Mouse (Mus musculus) liver, embryonic 16.5 days (tissue): ENCODE measurements around the gene Dclk1. TPM values are rescaled to one million over a fixed set of nuclear protein-coding genes. Genes with fewer than 3 reads are reported as not detected.
"Not testable (repeated sequence)": the region's sequence is repeated elsewhere in the genome, so short reads cannot be mapped to it uniquely, and the experiment has no call there.

Experiments
- ATAC-seq: fragments of 200-750 bp; cut with Nextera tagmentation; 2 replicates; pipeline ENCODE4 v1.8.0; 2017; ENCODE audit warnings: low read depth, mild to moderate bottlenecking, moderate number of reproducible peaks, moderate library complexity
- H3K27ac ChIP-seq: fragments of 300-500 bp; sonication (generic); 2 replicates; pipeline ENCODE4 v1.5.1; 2014; ENCODE audit warnings: mild to moderate bottlenecking, low read length
- H3K27me3 ChIP-seq: fragments of 300-500 bp; sonication (generic); 2 replicates; pipeline ENCODE4 v1.6.1; 2014; ENCODE audit warnings: low read depth, low read length, mixed read lengths; ENCODE audit not compliant: control insufficient read depth, insufficient read depth
- H3K36me3 ChIP-seq: fragments of 300-500 bp; sonication (generic); 2 replicates; pipeline ENCODE4 v1.6.1; 2014; ENCODE audit warnings: mild to moderate bottlenecking; ENCODE audit not compliant: control insufficient read depth, insufficient read depth
- H3K4me1 ChIP-seq: fragments of 300-500 bp; sonication (generic); 2 replicates; pipeline ENCODE4 v1.6.1; 2014; ENCODE audit warnings: low read depth, low read length, mixed read lengths; ENCODE audit not compliant: control insufficient read depth
- H3K4me2 ChIP-seq: fragments of 300-500 bp; sonication (generic); 2 replicates; pipeline ENCODE4 v1.6.1; 2014; ENCODE audit warnings: low read depth, low read length, mixed read lengths
- H3K4me3 ChIP-seq: fragments of 300-500 bp; sonication (generic); 2 replicates; pipeline ENCODE4 v1.5.1; 2014; ENCODE audit warnings: low read depth, mild to moderate bottlenecking, low read length
- H3K9ac ChIP-seq: fragments of 300-500 bp; sonication (generic); 2 replicates; pipeline ENCODE4 v1.6.1; 2014; ENCODE audit warnings: low read depth, low read length
- H3K9me3 ChIP-seq: fragments of 300-500 bp; sonication (generic); replicated peaks from 2 replicates; pipeline ENCODE4 v1.6.1; 2016; ENCODE audit warnings: low read length; ENCODE audit not compliant: control insufficient read depth
- WGBS: fragments of 180-500 bp; shearing (Covaris S2); extraction: QIAGEN DNeasy Blood & Tissue Kit; methylation state at CpG from one replicate; pipeline ENCODE4 v1.1.7; 2014; ENCODE audit not compliant: insufficient replicate concordance; 5-methylcytosine and 5-hydroxymethylcytosine counted together
- polyA plus RNA-seq: library from polyadenylated mRNA; unstranded; fragments of >200 nt; fragmentation: Nextera tagmentation; extraction: Ambion mirVana; gene quantifications from 2 replicates; pipeline ENCODE4 v1.2.1, GENCODE M21; 2015

Dclk1 gene
- polyA plus RNA-seq = 0.60 and 0.79 TPM in 2 replicates

DNA sequence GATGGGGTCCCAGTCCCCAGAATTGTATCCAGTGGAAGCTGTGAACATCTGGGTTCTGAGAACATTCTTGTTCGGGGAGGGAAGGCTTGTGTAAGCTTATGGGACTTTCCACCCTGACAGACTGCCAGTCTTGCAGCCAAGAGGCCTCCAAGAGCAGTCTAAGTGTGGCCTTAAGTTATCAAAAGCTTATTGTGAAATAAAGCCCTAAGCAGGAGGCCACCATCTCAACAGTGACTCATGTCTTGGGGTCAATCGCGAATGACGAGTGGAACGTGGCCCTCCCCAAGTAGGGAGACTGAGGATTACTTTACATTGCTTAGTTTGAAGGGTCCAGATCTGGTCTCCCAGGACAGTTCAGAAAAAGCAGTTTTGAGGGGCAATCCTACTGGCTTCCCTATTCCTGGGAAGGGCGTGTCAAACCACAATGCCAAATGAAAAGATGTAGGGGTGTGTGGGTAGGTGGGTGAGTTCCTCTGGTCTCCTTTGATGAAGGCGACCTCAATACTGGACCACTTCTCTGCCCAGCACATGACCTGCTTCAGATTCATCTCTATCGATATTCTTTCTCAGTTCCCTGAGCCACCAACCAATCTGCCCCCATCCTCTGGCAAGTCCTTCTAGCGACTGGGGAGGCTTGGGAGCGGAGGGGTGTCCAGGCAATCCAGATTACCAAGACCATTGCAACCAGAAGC, at the start of gene Dclk1:
TSS of gene Dclk1 (plus strand) at position 635 of the 692 bp plus-strand sequence.
- 26% methylated on average over 10 of the region's 10 CpGs for WGBS
- Histone ChIP-seq H3K4me1 (no peaks in the 10 kb centered on the region), H3K27ac (no peak within 1 kb of the TSS), H3K36me3 (no peaks in the 10 kb centered on the region), H3K27me3 (peaks cover 17% of the 10 kb centered on the region), H3K4me3 (peak within 1 kb of the TSS; percentile 21; the same call in 1 of the 2 replicates), H3K9me3 (no peaks in the 10 kb centered on the region), H3K9ac (no peak within 1 kb of the TSS), H3K4me2 (peak within 1 kb of the TSS; percentile 20; the same call in 1 of the 2 replicates)
- ATAC-seq = no peak

DNA sequence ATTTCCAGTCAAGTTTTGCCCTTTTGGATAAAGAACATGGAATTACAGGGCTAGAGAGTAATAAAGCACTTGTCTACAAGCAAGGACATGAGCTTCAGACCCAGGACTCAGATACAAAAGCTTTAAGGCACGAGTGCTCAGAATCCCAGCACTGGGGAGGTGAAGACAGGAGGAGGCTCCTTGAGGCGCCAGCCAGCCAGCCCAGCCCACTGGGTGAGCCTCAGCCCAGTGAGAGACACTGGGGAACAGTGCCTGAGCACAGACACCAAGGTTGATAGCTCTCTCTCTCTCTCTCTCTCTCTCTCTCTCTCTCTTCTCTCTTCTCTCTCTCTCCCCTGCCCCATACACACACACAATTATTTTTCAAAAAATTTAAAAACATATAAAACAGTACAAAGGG, 48.8 kb upstream of the Dclk1 start:
- Histone ChIP-seq H3K27ac (no peak overlapping the region), H3K4me3 (no peak overlapping the region), H3K27me3 (no peaks in the 10 kb centered on the region), H3K9ac (no peak overlapping the region), H3K9me3 (no peaks in the 10 kb centered on the region), H3K36me3 (no peaks in the 10 kb centered on the region), H3K4me1 (no peaks in the 10 kb centered on the region), H3K4me2 (no peak overlapping the region)
- WGBS = 27% methylated on average over 2 of the region's 2 CpGs
- ATAC-seq = no peak

DNA sequence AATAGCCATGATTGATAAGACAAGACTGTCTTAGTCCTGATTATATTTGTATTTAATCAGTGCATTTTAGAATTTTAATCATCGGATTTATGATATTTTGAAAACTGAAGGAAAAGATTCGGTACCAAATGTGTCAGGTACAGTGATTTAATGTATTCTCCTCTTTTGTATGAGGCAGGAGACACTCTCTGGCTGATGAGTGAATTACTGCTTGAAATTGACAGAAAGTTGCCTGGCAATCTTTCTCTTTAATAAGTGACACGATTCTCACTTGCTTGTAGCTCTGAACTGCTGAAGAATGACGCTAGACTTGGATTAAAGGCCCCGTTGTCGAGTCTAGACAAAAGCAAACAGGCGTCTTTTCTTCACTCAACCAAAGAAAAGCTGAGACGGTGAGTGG, 47.4 kb upstream of the Dclk1 start:
- Histone ChIP-seq H3K9me3 (no peaks in the 10 kb centered on the region), H3K9ac (no peak overlapping the region), H3K27me3 (no peaks in the 10 kb centered on the region), H3K27ac (no peak overlapping the region), H3K4me2 (no peak overlapping the region), H3K4me1 (no peaks in the 10 kb centered on the region), H3K36me3 (no peaks in the 10 kb centered on the region), H3K4me3 (no peak overlapping the region)
- WGBS = 63% methylated on average over 8 of the region's 8 CpGs
- ATAC-seq = no peak

DNA sequence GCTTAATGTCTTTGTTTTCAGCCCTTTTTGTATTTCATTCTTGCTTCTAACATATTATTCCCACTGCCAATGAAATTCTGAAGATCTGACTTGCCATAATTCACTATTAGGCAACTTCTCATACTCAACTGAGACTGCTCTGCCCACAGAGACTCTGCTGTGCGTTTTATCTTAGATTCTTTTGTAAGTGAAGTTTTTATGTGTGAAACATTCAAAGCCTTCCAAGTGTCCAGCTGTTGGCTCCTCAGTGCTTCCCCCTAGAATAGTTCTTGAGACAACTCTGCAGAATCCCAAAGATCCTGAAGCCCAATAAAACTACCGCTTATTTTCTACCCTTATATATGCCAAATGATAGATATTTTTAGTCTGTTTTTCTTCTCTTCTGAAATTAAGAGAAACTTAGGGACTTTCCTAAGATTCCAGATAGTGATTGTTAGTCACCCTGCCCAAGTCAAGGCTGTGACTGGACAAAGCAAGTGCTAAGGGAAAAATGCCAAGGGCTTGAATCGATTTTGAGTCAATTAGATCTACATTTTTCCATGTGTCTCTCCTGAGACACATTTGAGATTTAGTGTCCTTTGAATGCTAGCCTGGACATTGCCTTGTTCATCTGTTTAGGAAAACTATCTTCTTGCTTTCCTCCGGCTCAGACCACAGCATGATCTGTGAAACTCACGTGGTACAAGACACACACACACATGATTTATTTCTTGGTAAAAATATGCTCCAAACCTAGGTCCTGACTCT, 46.4 kb upstream of the Dclk1 start:
- Histone ChIP-seq H3K4me1 (no peaks in the 10 kb centered on the region), H3K36me3 (no peaks in the 10 kb centered on the region), H3K27me3 (no peaks in the 10 kb centered on the region), H3K27ac (no peak overlapping the region), H3K4me2 (no peak overlapping the region), H3K9me3 (no peaks in the 10 kb centered on the region), H3K4me3 (no peak overlapping the region), H3K9ac (no peak overlapping the region)
- WGBS = 61% methylated on average over 5 of the region's 5 CpGs
- no peak for ATAC-seq

DNA sequence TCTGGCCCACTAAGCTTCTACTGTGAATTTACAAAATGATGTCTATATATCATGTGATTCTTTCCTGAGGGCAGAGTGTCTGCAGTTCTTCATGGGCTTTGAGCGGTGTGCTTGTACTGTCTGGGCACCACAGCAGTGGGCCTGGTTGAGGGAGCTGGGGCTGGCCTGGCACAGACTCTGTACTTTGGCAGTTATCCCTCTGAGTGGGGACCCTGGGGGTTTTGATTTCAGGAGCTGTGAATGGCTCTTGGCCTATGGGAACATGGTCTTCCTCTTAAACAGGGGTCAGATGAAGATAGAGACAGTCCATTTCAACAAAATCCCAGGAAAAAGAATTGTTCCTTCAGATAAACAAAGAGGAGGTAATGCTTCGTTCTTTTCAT, 45.8 kb upstream of the Dclk1 start:
- Histone ChIP-seq H3K27ac (no peak overlapping the region), H3K27me3 (no peaks in the 10 kb centered on the region), H3K4me2 (no peak overlapping the region), H3K4me3 (no peak overlapping the region), H3K9ac (no peak overlapping the region), H3K4me1 (no peaks in the 10 kb centered on the region), H3K36me3 (no peaks in the 10 kb centered on the region), H3K9me3 (no peaks in the 10 kb centered on the region)
- ATAC-seq = no peak
- WGBS = 72% methylated on average over 2 of the region's 2 CpGs

DNA sequence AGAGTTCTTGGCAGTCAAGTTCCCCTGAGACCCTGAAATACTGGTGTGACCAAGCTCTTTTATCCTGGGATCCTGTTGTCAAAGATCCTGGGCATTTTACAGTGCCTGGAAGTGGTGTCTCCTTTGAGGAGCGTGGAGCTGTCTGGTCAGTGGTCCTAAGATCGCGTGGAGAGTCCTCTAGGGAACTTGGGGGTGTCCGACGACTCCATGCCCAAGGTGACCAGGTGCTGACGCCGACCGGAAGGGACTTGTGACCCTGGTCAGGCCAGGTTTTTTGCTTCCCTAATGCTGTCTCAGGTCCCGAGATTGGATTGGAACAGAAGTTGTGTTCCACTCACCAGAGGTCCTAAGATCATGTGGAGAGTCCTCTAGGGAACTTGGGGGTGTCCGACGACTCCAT, 38.5 kb upstream of the Dclk1 start:
- not testable (repeated sequence) for H3K4me2 ChIP-seq, H3K36me3 ChIP-seq, H3K27me3 ChIP-seq, H3K9me3 ChIP-seq, H3K27ac ChIP-seq, H3K9ac ChIP-seq, H3K4me1 ChIP-seq, ATAC-seq, H3K4me3 ChIP-seq
- 74% methylated on average over 11 of the region's 11 CpGs for WGBS

DNA sequence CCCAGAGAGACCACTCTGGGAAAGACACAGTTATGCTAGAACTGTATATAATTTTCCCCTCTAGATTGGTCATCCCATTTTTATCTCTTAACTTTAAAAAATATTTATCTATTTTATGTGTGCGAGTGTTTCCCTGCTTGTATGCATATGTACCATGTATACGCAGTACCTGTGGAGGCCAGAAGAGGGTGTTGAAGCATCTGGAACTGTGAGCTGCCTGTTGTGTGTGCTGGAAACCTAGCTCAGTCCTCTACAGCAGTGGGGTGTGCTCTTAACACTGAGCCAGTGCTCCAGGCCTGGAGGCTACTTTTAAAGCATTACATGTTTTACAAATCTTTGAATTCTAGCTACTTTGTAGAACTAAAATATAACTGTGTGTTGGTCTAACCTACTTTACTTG, 35.8 kb upstream of the Dclk1 start:
- Histone ChIP-seq H3K9ac (no peak overlapping the region), H3K4me2 (no peak overlapping the region), H3K4me3 (no peak overlapping the region), H3K36me3 (no peaks in the 10 kb centered on the region), H3K27me3 (no peaks in the 10 kb centered on the region), H3K4me1 (no peaks in the 10 kb centered on the region), H3K9me3 (no peaks in the 10 kb centered on the region), H3K27ac (no peak overlapping the region)
- 71% methylated on average over 2 of the region's 2 CpGs for WGBS
- ATAC-seq = no peak

DNA sequence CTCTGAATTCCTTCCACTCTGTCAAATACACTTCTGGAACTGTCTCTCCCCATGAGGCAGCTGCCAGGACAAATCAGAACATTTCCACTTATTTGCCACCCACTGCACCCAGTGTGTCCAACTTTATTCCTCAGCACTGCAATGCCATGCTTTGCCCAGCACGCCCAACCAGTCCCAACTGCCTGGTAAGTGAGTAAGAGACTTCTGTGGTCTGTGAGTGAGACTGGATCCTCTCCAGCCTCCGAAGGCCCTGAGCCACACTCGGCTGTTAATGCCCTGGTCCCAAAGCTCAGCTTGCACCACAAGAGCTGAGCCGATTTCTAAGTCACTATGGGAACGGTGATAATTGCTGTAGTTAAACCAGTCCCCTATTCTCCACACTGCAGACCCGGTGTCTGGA, 34.5 kb upstream of the Dclk1 start:
- WGBS = 60% methylated on average over 6 of the region's 6 CpGs
- no peaks in the 10 kb centered on the region for H3K4me1 ChIP-seq
- H3K27ac ChIP-seq = no peak overlapping the region
- H3K27me3 ChIP-seq = no peaks in the 10 kb centered on the region
- H3K4me2 ChIP-seq = no peak overlapping the region
- ATAC-seq = no peak
- H3K9me3 ChIP-seq = no peaks in the 10 kb centered on the region
- no peaks in the 10 kb centered on the region for H3K36me3 ChIP-seq
- no peak overlapping the region for H3K4me3 ChIP-seq
- H3K9ac ChIP-seq = no peak overlapping the region

DNA sequence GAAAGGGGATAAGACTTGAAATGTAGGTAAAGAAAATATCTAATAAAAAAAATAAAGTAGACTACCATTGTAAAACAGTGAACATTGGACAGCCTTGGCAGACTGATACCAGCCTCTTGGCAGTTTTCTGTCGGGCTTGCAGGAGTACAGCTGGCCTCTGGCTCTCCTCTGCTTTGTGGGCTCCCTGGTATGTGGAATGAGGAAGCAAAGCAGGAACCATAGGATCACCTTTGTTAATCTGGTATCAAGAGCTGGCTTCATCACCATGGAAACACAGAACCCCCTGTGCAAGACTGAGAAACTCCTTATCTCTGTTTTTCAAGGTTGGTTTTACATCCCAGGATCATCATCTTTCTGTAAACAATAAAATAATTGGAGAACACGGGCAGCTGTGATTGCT, 29.9 kb upstream of the Dclk1 start:
- H3K4me2 ChIP-seq = no peak overlapping the region
- H3K9me3 ChIP-seq = no peaks in the 10 kb centered on the region
- no peak overlapping the region for H3K27ac ChIP-seq
- no peak for ATAC-seq
- H3K9ac ChIP-seq = no peak overlapping the region
- no peaks in the 10 kb centered on the region for H3K36me3 ChIP-seq
- no peaks in the 10 kb centered on the region for H3K4me1 ChIP-seq
- WGBS = 24% methylated on average over 2 of the region's 2 CpGs
- no peaks in the 10 kb centered on the region for H3K27me3 ChIP-seq
- H3K4me3 ChIP-seq = no peak overlapping the region
